Mouse (Mus musculus) lung, adult 18-20 months (tissue): ENCODE measurements around the gene Fbxo36.

Source experiments
- DNase-seq, 2 experiments: peaks; one replicate each; pipeline ENCODE4 v3.0.0; 2022; ENCODE audit warnings: mixed read lengths in 2 of 2

Fbxo36 gene

DNA sequence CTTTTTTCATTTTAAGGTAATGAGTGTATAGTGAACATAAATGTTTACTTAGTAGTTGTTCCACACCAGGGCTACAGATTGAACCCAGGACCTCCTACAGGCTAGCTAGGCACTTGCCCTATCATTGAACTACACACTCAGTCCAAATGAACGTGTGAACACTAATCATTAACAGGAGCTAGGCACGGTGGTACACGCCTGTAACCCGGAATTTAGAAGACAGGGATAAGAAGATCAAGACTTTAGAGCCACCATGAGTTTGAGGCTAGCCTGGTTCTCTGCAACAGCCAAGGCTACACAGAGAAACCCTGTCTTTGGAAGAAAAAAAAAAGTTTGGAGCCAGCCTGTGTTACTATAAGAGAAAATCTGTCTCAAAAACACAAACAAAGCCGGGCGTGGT, 20.0 kb downstream of the Fbxo36 start:
- no peak for DNase-seq

- DNase-seq = no peak
These were observed 21.0 kb downstream of the Fbxo36 start for GRCm38 (mm10) chr1:84860360-84861254.

- DNase-seq = no peak
These were observed 21.6 kb downstream of the Fbxo36 start for GRCm38 (mm10) chr1:84861255-84861630.

DNA sequence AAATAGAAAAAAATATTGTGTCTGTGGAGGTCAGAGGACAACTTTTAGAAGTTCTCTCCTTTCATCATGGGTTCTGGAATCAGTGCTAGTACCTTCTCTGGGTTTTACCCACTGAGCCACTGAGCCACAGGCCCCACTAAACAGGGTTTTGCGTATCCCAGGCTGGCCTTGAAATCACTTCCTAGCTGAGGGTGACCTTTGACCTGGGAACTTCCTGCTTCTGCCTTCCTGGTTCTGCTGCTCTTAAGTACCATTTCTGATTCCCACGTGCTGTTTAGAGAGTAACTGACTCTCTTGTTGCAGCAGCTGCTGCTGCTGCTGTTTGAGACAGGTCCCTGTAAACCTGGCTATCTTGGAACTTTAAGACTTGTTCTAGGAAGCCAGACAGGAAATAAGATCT, 25.0 kb downstream of the Fbxo36 start:
- no peak for DNase-seq

DNA sequence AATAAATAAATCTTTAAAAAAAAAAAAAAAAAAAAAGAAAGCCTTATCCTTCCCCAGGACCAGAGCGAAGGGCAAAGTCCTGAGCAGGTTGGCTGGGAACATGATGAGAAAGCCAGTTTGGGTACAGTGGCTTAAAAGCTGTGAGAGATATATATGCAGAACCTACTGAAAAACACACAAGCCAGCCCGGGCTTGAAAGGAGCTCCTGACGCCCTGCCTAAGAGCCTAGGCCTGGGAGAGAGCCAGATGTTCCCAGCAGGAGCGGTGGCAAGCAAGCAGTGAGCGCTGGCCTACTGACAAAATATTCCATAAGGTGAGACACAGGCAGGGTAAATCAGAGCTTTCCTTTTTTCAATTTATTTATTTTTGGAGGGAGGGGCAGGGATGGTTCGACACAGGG, 26.6 kb downstream of the Fbxo36 start:
- DNase-seq = no peak

DNA sequence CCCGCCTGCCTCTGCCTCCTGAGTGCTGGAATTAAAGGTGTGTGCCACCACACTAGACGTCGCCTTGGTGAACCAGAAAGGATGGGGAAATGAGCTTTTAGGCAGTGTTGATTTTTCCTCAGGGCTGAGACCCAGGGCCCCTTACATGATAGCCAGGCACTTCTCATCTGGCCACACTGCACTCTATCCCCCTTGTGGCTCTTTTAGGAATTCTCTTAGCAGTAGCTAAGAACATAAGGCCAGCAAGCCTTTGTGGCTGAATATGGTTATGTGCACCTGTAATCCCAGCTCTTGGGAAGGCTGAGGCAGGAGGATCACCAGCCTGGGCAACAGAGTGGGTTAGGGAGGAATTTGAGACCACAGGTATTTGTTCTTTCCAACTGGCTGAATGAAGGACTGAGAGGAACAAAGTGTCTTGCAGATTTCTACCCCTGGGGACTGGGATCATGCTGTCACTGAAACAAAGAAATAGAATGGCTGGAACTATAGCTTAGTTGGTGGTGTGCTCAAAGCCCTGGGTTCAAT, 27.1 kb downstream of the Fbxo36 start:
- no peak for DNase-seq

GRCm38 (mm10) chr1:84868311-84868710, 28.7 kb downstream of the Fbxo36 start:
- DNase-seq = no peak

GRCm38 (mm10) chr1:84868841-84869240, 29.2 kb downstream of the Fbxo36 start:
- no peak for DNase-seq

- no peak for DNase-seq
These were observed 29.9 kb downstream of the Fbxo36 start for GRCm38 (mm10) chr1:84869498-84869897.

DNA sequence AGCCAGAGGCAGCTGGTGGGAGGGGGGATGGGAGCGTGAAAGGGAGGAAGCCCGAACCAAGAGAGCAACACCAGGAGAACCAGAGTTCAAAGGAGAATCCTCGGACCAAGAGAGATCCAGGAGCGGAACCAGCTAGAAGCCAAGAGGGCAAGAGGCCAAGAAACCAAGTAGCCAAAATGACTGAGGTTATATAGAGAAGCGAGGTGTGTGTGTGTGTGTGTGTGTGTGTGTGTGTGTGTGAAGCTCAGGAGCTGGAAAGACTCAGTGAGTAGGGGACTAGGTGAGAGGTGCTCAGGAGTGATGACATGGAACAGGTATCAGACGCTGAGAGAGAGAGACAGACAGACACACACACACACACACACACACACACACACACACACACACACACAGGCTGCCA, 31.5 kb downstream of the Fbxo36 start:
- no peak for DNase-seq

DNA sequence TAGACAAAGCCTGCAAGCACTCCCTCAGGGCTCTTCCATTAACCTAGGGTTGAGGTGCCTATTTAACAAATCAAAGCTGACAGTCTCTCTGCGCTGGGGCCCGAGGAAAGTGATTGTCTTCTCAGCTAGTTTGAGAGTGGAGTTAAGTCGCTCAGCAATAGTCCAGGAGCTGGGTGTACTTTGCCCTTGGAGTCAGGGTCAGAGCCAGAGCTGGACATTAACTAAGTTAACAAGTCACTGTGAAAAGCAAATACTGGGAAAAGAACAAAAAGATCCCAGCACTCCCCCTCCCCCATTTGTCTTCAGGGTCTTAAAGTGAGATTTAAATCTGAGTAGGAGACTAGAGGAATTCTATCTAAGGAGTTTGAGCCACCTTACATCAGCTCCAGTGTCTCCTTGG, 32.5 kb downstream of the Fbxo36 start:
- no peak for DNase-seq

GRCm38 (mm10) chr1:84872939-84873338, 33.3 kb downstream of the Fbxo36 start:
- no peak for DNase-seq

- peak in 1 of 2 experiments; percentile 21 for DNase-seq
These were observed 37.9 kb downstream of the Fbxo36 start for GRCm38 (mm10) chr1:84877590-84877989.

DNA sequence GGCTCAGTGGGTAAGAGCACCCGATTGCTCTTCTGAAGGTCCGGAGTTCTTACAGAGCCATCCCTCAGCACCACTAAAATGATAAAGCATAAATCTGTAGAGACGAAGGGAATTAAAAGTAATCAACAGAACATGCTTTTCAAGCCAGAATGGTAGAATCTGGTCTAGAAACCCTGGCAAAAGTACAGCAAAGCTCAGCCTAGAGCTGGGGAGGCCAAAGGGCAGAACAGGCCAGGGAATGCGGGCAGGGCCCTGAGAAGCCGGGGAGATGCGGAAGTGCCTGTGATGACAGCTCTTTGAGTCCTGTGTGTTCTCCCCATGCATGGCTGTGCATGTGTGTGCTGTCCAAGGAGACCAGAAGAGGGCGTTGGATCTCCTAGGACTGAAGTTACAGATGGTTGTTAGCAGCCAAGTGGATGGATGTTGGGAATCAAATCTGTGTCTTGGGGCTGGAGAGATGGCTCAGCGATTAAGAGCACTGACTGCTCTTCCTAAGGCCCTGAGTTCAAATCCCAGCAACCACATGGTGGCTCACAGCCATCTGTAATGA, 40.0 kb downstream of the Fbxo36 start:
- no peak for DNase-seq

DNA sequence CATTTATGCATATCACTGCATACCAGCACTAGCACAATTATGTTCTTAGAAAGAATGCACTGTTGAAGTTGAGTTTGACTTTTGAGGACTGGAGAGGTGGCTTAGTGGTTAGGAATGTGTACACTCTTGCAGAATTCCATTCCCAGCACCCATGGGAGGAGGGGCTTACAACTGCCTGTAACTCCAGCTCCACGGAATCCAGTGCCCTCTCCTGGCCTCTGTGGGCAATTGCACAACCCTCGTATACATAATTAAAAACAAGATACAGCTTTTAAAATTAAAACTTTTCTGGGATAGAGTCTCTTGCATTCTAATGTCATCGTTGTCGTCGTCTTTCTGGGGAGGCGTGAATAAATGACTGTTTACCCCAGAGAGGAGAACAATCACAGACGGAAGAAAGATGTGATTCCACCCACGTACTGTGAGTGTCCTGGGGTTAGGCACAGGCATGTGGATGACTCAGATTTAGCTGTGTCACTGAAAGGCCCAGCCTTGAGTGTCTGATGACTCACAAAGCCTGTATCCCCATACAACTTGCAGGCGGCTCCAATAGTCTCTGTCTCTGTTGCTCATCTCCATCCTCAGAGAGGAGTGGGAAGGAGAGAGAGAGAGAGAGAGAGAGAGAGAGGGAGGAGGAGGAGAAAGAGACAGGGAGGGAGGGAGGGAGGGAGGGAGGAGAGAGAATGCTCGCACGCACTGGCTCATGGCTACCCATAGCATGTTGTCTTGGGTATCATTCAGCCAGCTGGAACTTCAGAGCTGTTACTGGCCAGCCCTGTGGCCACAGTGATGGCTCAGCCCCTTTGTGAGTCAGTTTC, 41.8 kb downstream of the Fbxo36 start:
- no peak for DNase-seq

DNA sequence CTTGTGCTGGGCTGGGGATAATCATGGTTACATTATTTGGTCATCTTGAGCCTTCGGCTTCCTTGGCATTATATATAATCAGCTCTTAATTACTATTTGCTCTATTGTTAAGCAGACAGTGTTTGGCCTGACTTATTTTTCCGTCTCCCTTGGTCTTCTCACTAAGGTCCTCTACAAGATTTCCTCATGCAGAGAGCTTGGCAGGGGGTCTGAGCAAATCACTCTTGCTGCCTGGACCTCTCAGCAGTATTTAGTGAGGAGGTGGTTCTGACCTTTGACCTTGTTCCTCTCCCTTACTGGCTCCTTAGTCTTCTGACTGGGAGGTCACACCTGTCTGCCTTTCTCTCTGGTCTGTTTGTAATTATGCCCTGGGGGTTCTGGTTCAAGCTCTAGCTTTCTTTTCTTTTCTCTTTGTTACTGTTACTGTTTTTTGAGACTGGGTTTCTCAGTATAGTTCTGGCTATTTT, 42.5 kb downstream of the Fbxo36 start:
- DNase-seq = no peak

- DNase-seq = no peak
These were observed 43.3 kb downstream of the Fbxo36 start for GRCm38 (mm10) chr1:84882937-84883336.

DNA sequence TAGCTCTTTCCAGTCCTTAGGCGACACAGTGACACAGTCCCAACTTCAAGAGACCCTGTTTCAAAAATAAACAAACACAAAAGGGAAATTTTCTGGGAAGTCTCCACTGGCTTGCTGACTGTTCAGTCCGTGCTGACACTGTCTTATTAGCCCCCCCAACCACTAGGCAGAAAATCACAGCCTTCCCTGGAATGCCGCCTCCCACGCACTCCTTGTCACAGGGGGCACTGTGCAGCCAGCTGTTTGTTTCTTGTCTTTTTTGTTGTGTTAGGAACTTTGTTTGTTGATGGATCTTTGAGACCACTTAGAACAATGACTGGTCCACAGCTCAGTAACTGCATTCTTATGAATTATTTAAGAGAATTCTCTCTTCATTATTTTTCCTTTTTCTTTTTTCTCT, 44.2 kb downstream of the Fbxo36 start:
- no peak for DNase-seq

- DNase-seq = peak in 1 of 2 experiments; percentile 5
These were observed 45.5 kb downstream of the Fbxo36 start for GRCm38 (mm10) chr1:84885174-84885573.

GRCm38 (mm10) chr1:84885921-84886320, 46.3 kb downstream of the Fbxo36 start:
- no peak for DNase-seq

GRCm38 (mm10) chr1:84889330-84890004, 49.8 kb downstream of the Fbxo36 start:
- DNase-seq = no peak

DNA sequence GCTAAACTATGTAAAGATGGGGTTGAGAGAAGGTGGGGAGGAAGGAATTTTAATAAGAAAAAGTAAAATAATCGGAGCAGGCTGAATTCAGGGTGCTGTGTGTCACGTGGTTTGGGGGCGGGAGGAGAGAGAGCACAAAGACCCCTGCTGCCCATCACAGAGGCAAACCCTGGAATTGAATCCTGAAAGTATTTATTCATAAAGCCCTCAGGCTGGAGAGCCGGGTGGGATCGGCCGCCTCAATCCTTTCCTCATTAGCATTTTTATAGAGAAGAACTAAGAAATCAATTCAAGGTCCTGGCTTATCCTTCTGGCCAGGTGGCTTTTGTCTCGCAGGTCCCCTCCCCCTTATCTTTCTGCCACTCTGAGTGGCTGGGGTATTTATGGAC, 50.4 kb downstream of the Fbxo36 start:
- no peak for DNase-seq

DNA sequence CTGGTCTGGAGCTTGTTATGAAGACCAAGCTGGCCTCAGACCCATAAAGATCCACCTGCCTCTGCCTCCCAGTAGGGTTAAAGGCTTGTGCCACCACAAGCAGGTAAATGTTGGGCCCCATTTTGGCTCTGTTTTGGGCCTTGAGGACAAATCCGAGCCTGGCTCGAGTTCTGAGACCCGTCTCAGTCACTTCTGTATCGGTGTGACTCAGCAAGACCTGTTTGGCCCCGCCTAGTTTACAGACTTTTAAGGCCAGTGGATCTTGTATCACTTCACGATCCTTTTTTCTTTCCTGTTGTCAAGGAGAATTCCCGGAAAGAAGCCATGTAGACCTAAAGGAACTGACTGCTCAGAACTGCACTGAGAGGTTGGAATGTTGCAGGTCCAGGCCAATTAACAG, 50.9 kb downstream of the Fbxo36 start:
- DNase-seq = no peak
